Mouse (Mus musculus): ENCODE results near the gene Zfp961.
"Not testable (repeated sequence)": the region's sequence is repeated elsewhere in the genome, so short reads cannot be mapped to it uniquely, and the experiment has no call there.

Gene Zfp961

GRCm38 (mm10) chr8:72017339-72017738 lies 66.5 kb downstream of the Zfp961 start:
- not testable (repeated sequence) for DNase-seq (ENCODE audit: low spot score in 2 of 2)

GRCm38 (mm10) chr8:72018141-72018540 lies 67.3 kb downstream of the Zfp961 start:
- no peak for DNase-seq (ENCODE audit: low spot score in 2 of 2)

GRCm38 (mm10) chr8:72019022-72019421 lies 68.2 kb downstream of the Zfp961 start:
- DNase-seq (ENCODE audit: low spot score in 2 of 2): not testable (repeated sequence)

- no peak for DNase-seq (ENCODE audit: low spot score in 2 of 2)
Observed at GRCm38 (mm10) chr8:72019816-72020215, 69.0 kb downstream of the Zfp961 start.

- DNase-seq (ENCODE audit: low spot score in 2 of 2): not testable (repeated sequence)
Observed at GRCm38 (mm10) chr8:72024886-72025285, 74.0 kb downstream of the Zfp961 start.

- DNase-seq (ENCODE audit: low spot score in 2 of 2): peak in 1 of 2 experiments; percentile 58
Observed at GRCm38 (mm10) chr8:72032926-72033325, 82.1 kb downstream of the Zfp961 start.

- DNase-seq (ENCODE audit: low spot score in 2 of 2): not testable (repeated sequence)
Observed at GRCm38 (mm10) chr8:72040918-72041317, 90.1 kb downstream of the Zfp961 start, which contains the start of gene Olfr372. TSS of gene Olfr372 (plus strand) at chr8:72041218.

- no peak for DNase-seq (ENCODE audit: low spot score in 2 of 2)
Observed at GRCm38 (mm10) chr8:72042493-72042892, 91.7 kb downstream of the Zfp961 start.

Measured in urinary bladder, postnatal 4 days (tissue).